Mouse (Mus musculus) retina, postnatal 7 days (tissue): ENCODE measurements around the gene Rngtt.

Experiments used
- DNase-seq: peaks from one replicate; pipeline ENCODE4 v3.0.0-alpha.2; 2012; ENCODE audit warnings: low read depth, low spot score

Rngtt gene

GRCm38 (mm10) chr4:33514108-33515000 lies 204.2 kb downstream of the Rngtt start:
- no peak for DNase-seq

- no peak for DNase-seq
Observed at GRCm38 (mm10) chr4:33520196-33520595, 210.1 kb downstream of the Rngtt start.

DNA sequence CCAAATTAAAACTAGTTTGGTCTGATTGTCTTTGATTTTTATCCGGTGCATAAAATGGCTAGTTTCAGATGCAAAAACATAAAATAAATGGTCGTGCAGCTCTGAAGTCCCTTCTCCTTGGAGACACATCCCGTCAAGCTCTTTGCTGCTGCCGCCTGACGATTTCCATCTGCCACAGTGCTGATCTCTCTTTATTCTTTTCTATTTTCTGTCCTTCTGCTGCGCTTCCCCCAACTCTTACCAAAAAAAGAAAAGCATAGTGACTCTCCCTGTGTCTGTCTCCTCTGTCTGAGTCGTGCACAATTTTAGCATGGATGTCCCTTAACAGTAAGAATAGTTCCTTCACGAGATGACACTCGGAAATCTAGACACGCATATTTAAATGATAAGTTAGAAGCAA lies 210.8 kb downstream of the Rngtt start:
- no peak for DNase-seq

- no peak for DNase-seq
Observed at GRCm38 (mm10) chr4:33523774-33524173, 213.7 kb downstream of the Rngtt start.

DNA sequence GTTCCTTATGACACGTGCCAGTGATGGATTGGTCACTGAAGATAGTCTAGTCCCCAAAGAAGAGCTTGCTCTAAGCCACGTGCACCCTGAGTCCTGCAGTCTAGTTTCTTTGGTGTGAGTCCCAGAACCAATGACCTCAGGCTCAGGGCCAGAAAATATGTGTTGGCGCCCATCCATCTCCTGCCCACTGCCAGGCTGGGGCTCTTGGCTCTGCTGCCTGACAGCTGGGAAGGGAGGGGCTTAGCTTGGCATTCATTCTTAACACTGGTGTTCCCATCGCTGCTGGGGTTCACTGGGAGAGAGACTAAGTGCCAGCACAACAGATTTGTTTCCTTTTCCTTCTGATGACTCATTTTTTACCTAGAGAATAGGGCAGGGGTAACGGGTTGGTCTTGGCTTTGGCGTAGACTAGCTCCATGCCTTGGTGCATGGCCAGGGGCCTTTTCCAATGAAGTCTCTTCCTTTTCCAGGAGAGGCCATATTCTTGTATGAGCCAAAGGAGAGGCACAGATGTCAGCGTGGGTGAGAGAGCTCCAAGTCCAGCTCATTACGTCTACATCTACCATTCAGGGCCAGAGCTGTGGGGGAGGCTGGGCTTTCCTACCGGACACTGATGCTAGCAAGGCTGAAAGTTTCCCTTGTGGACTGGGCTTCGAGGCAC lies 214.5 kb downstream of the Rngtt start:
- peak; percentile 17 for DNase-seq

DNA sequence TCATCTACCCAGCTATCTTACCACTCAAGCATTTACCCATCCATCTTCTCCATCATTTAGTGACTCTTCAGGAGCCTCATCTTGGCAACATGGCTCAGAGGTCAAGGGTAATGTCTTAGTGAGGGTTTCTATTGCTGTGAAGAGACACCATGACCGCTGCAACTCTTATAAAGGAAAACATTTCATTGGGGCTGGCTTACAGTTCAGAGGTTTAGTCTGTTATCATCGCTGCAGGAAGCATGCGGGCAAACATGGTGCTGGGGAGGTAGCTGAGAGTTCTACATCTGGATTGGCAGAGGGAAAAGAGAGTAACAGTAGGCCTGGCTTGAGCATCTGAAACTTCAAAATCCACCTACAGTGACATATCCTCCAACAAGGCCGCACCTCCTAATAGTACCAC lies 215.2 kb downstream of the Rngtt start:
- no peak for DNase-seq

GRCm38 (mm10) chr4:33526092-33526491 lies 216.0 kb downstream of the Rngtt start:
- DNase-seq = no peak

DNA sequence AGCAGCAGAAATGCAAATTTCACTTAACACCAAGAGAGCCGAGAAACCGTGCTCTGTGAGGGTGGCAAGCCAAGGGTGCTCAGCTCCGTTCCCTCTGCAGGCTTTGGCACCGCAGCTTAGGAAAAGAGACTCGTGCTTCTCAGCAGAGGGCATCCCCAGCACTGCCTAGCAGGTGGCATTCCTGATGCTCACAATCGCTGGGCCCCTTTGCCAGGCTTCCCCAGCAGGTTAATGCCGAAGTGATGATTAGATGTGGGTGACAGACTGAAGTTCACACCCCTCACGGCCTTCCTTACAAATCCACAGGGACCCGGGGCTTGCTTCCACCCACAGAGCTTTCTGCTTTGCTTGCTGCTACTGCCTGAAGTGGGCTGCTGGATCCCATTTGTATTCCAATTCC lies 216.6 kb downstream of the Rngtt start:
- DNase-seq = no peak

- DNase-seq = no peak
Observed at GRCm38 (mm10) chr4:33532596-33532995, 222.5 kb downstream of the Rngtt start.

- DNase-seq = no peak
Observed at GRCm38 (mm10) chr4:33544755-33545576, 234.9 kb downstream of the Rngtt start.

- DNase-seq = peak; percentile 21
Observed at GRCm38 (mm10) chr4:33545577-33545879, 235.4 kb downstream of the Rngtt start.

GRCm38 (mm10) chr4:33546278-33546677 lies 236.2 kb downstream of the Rngtt start:
- DNase-seq = no peak

DNA sequence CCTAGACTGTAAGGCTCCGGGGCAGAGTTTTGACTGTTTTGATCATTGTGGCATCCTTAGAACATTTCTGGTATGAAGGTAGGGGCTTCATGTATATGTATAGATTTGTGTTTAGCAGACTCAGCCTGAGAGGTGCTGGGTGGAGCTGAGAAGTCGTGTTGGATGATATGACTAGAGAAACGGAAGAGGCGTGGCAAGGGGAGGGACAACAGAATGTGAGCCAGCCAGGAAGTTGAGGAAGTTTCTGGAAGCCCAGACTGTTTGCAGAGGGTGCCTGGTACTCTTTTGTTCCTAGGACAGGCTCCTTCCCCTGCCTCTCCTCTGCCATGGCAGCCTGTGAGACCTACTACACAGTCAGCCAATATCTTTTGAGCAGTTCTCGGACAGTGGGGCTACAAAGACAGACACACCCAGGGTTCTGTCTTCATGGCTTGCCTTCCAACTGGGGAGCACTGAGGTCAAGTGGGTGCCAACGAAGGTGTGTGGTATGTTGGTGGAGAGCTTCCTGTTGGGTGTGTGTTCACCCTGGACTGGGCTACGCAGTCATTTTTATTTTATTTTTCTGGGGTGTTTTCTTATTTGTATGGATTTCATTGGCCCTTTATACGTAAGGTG lies 237.3 kb downstream of the Rngtt start:
- DNase-seq = no peak

GRCm38 (mm10) chr4:33549606-33550005 lies 239.5 kb downstream of the Rngtt start:
- DNase-seq = no peak
